Mouse (Mus musculus) neural tube, embryonic 14.5 days (tissue): ENCODE measurements around the gene Mrpl38. TPM values are rescaled to one million over a fixed set of nuclear protein-coding genes. Genes with fewer than 3 reads are reported as not detected.

ENCODE experiments used
- ATAC-seq: fragments of 200-750 bp; cut with Nextera tagmentation; 2 replicates; pipeline ENCODE4 v1.8.0; 2017; ENCODE audit warnings: low read depth, mild to moderate bottlenecking, moderate TSS enrichment, moderate library complexity
- H3K27ac ChIP-seq: fragments of 300-500 bp; sonication (generic); 2 replicates; pipeline ENCODE4 v1.5.1; 2014; ENCODE audit warnings: low read depth, mild to moderate bottlenecking, control low read depth, low read length, moderate library complexity, mixed read lengths
- H3K27me3 ChIP-seq: fragments of 300-500 bp; sonication (generic); 2 replicates; pipeline ENCODE4 v1.6.1; 2014; ENCODE audit warnings: low read length; ENCODE audit not compliant: control insufficient read depth, insufficient read depth
- H3K36me3 ChIP-seq: fragments of 300-500 bp; sonication (generic); 2 replicates; pipeline ENCODE4 v1.6.1; 2014; ENCODE audit warnings: low read length, mixed read lengths; ENCODE audit not compliant: control insufficient read depth, insufficient read depth
- H3K4me1 ChIP-seq: fragments of 300-500 bp; sonication (generic); 2 replicates; pipeline ENCODE4 v1.6.1; 2014; ENCODE audit warnings: low read length; ENCODE audit not compliant: control insufficient read depth, insufficient read depth
- H3K4me2 ChIP-seq: fragments of 300-500 bp; sonication (generic); 2 replicates; pipeline ENCODE4 v1.6.1; 2014; ENCODE audit warnings: mild to moderate bottlenecking, low read depth, low read length, control low read depth
- H3K4me3 ChIP-seq: fragments of 300-500 bp; sonication (generic); 2 replicates; pipeline ENCODE4 v1.5.1; 2014; ENCODE audit warnings: low read depth, low read length, control low read depth, mixed read lengths
- H3K9ac ChIP-seq: fragments of 300-500 bp; sonication (generic); replicated peaks from 2 replicates; pipeline ENCODE4 v1.6.1; 2014; ENCODE audit warnings: low read depth, mild to moderate bottlenecking, control low read depth, low read length, mixed read lengths
- H3K9me3 ChIP-seq: fragments of 300-500 bp; sonication (generic); 2 replicates; pipeline ENCODE4 v1.6.1; 2016; ENCODE audit warnings: low read length; ENCODE audit not compliant: control insufficient read depth
- WGBS: fragments of 180-500 bp; shearing (Covaris S2); extraction: QIAGEN DNeasy Blood & Tissue Kit; methylation state at CpG from one replicate; pipeline ENCODE4 v1.1.7; 2014; 5-methylcytosine and 5-hydroxymethylcytosine counted together
- polyA plus RNA-seq: library from polyadenylated mRNA; unstranded; fragments of >200 nt; fragmentation: Nextera tagmentation; extraction: Ambion mirVana; gene quantifications from 2 replicates; pipeline ENCODE4 v1.2.1, GENCODE M21; 2014

Gene Mrpl38
- polyA plus RNA-seq, 1 experiment from 2014 or later, result 91.0 TPM

DNA sequence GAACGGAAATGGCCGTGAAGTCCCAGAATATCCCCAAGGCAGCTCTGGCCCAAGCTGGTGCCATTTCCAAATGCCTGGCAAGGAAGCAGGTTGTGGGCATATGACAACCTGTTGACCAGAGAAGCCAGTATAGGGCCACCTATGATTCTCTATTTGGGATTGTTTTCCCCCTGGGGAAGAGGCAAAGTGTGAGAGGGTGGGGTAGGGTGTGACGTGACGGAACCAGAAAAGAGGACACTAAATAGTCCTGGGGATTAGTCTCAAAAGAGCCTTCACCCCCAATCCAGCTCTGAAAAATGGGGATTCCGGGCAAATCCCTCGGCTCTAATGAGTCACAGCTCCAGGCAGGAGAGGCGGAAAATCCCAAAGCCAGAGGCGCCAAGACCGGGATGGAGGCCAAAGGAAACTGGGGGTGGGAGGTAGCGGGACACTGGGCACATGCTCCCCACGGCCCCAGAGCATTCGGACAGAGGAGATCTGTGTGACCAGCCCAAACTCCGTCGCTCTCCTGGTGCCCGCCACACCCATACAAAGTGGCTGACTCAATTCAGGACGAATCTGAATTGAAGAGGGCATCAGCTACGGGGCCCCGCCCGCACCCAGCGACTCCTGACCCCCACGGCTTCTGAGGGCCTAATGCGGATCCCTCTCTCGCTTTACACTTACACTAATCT is 30.1 kb downstream of the Mrpl38 start:
- Histone ChIP-seq H3K27ac (no peak overlapping the region), H3K9ac (no peak overlapping the region), H3K4me3 (no peak overlapping the region), H3K4me1 (peaks cover 7% of the 10 kb centered on the region), H3K4me2 (peak overlapping the region; percentile 45; the same call in 1 of the 2 replicates), H3K27me3 (peaks cover 43% of the 10 kb centered on the region), H3K36me3 (no peaks in the 10 kb centered on the region), H3K9me3 (no peaks in the 10 kb centered on the region)
- ATAC-seq, result no peak
- WGBS, result 4% methylated on average over 23 of the region's 23 CpGs

DNA sequence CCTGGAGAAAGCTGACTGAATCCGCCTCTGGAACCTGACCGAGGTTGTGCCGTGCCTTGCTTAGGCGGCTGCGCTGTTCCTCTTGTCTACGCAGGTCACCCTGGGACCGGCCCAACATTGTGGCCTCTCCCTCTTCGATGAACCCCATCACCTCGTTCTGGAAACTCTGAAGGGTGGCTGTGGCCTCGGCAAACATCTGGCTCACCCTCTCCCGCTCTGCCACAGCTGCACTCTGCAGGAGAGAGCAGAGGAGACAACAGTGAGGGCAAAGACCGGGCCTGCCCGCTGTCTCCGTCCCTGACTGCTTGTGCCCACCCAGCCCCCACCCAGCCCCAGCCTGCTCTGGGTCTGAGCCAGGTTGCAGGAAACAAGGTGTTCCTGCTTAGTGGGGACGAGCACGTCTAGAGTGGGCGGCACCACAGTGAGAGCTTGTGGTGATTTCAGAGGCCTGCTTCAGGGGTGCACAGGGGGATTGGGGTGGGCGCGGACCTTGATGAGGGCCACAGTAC is 30.8 kb downstream of the Mrpl38 start:
- WGBS, result 10% methylated on average over 19 of the region's 19 CpGs
- Histone ChIP-seq H3K4me2 (no peak overlapping the region), H3K27me3 (peaks cover 43% of the 10 kb centered on the region), H3K9me3 (no peaks in the 10 kb centered on the region), H3K4me1 (peaks cover 7% of the 10 kb centered on the region), H3K36me3 (no peaks in the 10 kb centered on the region), H3K9ac (no peak overlapping the region), H3K4me3 (no peak overlapping the region), H3K27ac (no peak overlapping the region)
- ATAC-seq, result no peak

DNA sequence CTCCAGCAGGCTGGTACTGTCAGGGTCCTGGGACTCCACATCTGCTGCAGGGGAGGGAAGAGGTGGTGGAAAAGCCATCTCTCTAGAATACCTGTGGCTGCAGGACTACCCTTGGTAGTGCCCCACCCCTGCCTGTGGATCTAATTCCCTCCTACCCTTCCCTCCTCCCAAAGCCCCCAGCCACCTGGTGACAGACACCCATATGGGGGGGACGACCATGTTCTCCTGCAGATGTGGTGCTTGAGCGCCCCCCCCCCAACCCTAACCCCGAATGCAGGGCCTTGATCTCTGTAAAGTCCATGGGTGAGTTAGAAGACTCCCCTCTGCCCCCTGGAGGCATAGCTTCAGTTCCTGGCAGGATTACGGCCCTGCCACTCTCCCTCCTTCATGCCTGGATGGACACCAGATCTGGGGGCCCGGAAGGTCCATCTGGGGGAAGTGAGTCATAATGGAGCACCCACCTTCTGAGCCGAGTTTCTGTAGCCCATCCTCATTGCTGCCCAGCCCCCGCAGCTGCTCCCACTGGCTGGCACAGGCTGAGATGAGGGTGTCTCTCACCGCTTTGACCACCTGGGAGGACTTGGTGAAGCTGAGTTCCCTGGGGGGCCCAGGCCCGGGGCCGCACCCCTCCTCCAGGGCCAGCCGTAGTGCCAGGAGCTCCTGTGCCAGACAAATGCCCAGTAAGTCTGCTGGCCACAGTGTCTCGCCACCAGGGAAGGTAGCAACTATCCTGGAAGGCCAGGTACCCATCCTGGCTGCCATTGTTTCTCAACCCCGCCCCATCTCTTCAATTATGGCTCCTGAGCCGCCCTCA is 31.5 kb downstream of the Mrpl38 start:
- Histone ChIP-seq H3K4me2 (no peak overlapping the region), H3K4me1 (peaks cover 7% of the 10 kb centered on the region)
- 19% methylated on average over 14 of the region's 14 CpGs for WGBS

DNA sequence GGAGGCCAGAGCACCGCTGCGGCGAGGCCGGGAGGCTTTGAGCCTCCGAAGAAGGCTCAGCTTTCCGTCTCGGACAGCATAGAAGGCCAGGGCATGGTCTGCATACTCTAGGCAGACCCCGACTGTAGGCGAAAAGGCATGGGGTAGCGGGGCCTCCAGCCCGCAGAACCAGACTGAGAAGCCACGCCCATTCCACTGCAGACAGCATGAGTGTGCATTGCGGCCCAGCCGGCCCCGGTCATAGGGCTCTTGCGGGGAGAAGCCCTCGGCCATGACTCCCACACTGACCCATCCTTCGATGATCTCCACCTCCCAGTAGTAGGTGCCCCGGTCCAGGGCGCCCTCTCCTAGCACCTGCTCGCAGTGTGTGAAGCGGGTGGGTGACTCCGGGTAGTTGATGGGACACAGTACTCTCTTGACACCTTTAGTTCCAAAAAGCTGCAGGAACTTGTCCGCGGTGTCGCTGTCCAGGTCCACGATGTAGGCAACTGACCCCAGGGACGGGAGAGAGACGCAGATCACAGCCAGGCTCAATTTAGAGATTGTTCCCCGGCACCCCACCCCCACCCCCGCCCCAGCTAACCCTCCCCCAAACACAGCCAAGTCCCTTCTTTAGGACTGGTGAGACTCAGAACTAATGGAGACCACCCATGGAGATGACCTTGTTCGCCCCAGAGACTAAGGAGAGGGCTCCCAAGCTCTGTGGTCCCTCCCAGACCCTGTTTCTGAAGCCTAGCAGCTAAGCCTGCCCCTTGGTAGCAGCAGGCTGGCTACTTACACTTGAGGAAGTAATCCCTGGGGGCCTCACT is 32.3 kb downstream of the Mrpl38 start:
- no peaks in the 10 kb centered on the region for H3K9me3 ChIP-seq
- H3K4me3 ChIP-seq, result no peak overlapping the region
- no peak for ATAC-seq
- WGBS, result 22% methylated on average over 32 of the region's 32 CpGs
- peaks cover 7% of the 10 kb centered on the region for H3K4me1 ChIP-seq
- H3K27me3 ChIP-seq, result peaks cover 43% of the 10 kb centered on the region
- no peak overlapping the region for H3K27ac ChIP-seq
- H3K4me2 ChIP-seq, result no peak overlapping the region
- H3K36me3 ChIP-seq, result no peaks in the 10 kb centered on the region
- H3K9ac ChIP-seq, result no peak overlapping the region

More for the DNA sequence above, 31.5 kb downstream of the Mrpl38 start:
- Histone ChIP-seq H3K9me3 (no peaks in the 10 kb centered on the region), H3K4me3 (no peak overlapping the region), H3K27me3 (peaks cover 43% of the 10 kb centered on the region), H3K9ac (no peak overlapping the region), H3K36me3 (no peaks in the 10 kb centered on the region), H3K27ac (no peak overlapping the region)
- no peak for ATAC-seq

DNA sequence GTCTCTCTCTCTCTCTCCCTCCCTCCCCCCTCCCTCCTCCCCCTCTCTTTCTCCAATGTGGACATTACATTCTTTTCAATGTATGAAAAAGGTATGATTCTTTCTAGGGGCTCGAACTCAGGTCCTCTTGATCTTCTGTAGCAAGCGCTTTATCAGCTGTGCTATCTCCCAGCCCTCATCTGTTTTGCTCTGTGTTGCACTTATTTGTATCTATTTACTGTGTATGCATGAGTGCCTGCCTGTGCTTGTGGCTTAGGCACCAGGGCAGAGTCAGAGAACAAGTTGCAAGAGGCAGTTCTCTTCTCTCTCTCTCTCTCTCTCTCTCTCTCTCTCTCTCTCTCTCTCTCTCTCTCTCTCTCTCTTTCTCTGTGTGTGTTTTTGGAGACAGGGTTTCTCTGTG is 33.6 kb downstream of the Mrpl38 start:
- H3K4me2 ChIP-seq, result no peak overlapping the region
- WGBS, result 96% methylated on average over 2 of the region's 2 CpGs
- H3K4me3 ChIP-seq, result no peak overlapping the region
- peaks cover 32% of the 10 kb centered on the region for H3K27me3 ChIP-seq
- H3K36me3 ChIP-seq, result no peaks in the 10 kb centered on the region
- peaks cover 6% of the 10 kb centered on the region for H3K4me1 ChIP-seq
- H3K9me3 ChIP-seq, result no peaks in the 10 kb centered on the region
- ATAC-seq, result no peak
- no peak overlapping the region for H3K9ac ChIP-seq
- H3K27ac ChIP-seq, result no peak overlapping the region

DNA sequence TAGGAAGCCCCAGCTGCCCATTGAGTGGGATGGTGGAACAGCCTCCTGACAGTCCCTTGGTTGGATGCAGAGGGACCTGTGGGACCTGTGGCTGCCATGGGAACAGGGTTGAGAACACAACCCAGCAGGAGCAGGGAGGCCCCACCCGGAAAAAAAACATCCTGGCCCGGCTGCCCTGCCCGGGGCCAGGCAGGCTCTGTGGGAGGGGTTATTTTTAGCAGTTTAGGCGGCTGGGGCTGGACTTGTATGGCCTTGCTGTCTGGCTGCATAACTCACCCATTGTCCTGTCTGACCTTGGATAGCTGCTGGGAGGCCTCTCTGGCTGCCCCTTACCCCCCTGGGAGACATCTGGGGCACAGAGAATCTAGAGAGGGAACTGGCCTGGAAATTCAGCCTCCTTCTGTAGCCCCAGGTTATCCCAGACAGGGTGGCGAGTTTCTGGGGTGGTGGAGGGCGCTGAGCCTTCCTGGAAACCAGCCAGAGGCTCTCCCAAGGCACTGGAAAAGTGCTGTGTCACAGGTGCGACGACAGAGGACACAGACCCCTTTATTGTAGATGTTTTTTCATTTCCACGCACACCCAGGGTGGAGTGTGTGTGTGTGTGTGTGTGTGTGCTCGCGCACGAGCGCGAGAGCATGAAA is 34.5 kb downstream of the Mrpl38 start:
- Histone ChIP-seq H3K27ac (no peak overlapping the region), H3K9ac (no peak overlapping the region), H3K4me1 (peaks cover 4% of the 10 kb centered on the region), H3K9me3 (no peaks in the 10 kb centered on the region), H3K27me3 (peaks cover 23% of the 10 kb centered on the region), H3K4me2 (no peak overlapping the region), H3K4me3 (no peak overlapping the region), H3K36me3 (no peaks in the 10 kb centered on the region)
- 0 out of 2 replicates have a peak, but pooled peaks have one; percentile 25 for ATAC-seq
- WGBS, result 34% methylated on average over 14 of the region's 14 CpGs

DNA sequence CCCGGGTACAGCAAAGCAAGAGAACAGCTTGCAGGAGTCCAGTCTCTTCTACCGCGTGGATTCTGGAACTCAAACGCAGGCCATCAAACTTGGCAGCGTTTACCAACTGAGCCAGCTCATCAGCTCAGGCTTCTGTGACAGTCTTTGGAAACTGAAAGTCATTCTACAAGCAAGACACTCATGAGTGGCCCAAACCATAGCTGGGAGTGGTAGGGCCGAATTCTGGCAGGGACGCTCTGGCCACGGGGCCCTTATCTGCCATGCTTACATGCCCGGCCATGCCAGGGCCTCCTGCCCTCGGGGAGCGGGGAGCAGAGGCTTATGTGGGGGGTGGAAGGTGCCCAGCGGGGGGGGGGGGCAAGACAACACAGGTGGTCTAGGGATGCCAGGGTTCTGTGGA is 35.1 kb downstream of the Mrpl38 start:
- WGBS, result 86% methylated on average over 11 of the region's 12 CpGs
- no peak for ATAC-seq
- Histone ChIP-seq H3K36me3 (no peaks in the 10 kb centered on the region), H3K4me2 (no peak overlapping the region), H3K9me3 (no peaks in the 10 kb centered on the region), H3K4me1 (peaks cover 4% of the 10 kb centered on the region), H3K27me3 (peaks cover 19% of the 10 kb centered on the region), H3K9ac (no peak overlapping the region), H3K27ac (no peak overlapping the region), H3K4me3 (no peak overlapping the region)

DNA sequence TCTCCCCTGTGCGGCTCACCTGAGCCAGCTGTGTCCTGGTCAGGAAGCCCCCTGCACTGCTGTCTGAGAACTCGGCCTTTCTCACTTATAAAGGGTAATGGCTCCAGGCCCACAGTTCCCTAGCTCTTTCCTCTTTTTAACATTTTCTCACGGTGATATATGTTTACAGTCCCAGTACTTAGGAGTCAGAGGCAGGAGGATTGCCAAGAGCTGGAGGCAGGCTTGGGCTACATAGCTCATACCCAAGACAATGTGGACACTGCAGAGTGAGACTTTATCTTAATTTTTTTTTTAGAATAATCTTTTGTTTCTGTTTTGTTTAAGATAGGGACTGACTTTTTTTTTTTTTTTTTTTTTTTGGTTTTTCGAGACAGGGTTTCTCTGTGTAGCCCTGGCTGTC is 36.2 kb downstream of the Mrpl38 start:
- Histone ChIP-seq H3K27ac (peak overlapping the region; percentile 78), H3K9ac (no peak overlapping the region), H3K9me3 (no peaks in the 10 kb centered on the region), H3K27me3 (peaks cover 9% of the 10 kb centered on the region), H3K4me1 (peaks cover 4% of the 10 kb centered on the region), H3K36me3 (no peaks in the 10 kb centered on the region), H3K4me2 (no peak overlapping the region), H3K4me3 (no peak overlapping the region)
- WGBS, result 63% methylated on average over 3 of the region's 4 CpGs
- no peak for ATAC-seq
